Mouse (Mus musculus): ENCODE measurements around the gene Rps6ka1.
"Not testable (repeated sequence)": the region's sequence is repeated elsewhere in the genome, so short reads cannot be mapped to it uniquely, and the experiment has no call there.

GRCm38 (mm10) chr4:133906336-133906735 is 18.7 kb upstream of the Rps6ka1 start:
- not testable (repeated sequence) for TF ChIP-seq CTCF (IDR thresholded peaks at IDR 0.05; ENCODE audit: low read depth, low read length); POLR2A (IDR thresholded peaks at IDR 0.05; ENCODE audit: borderline replicate concordance, low read depth, low read length)

Measured in bone marrow macrophage, adult 2 months (primary cell).